Mouse (Mus musculus): ENCODE results near the gene Traf4.

Gene Traf4

GRCm38 (mm10) chr11:78114676-78115366 is 50.6 kb downstream of the Traf4 start:
- in situ Hi-C loops (cut with MboI; ENCODE audit: unreplicated experiment in 2 of 2), result no loop called here

GRCm38 (mm10) chr11:78113616-78114015 is 51.8 kb downstream of the Traf4 start:
- in situ Hi-C loops (cut with MboI; ENCODE audit: unreplicated experiment in 2 of 2), result no loop called here
